Mouse (Mus musculus) ovary, postnatal 10 days (tissue): ENCODE results near the gene Rbbp4.
A peak's percentile ranks its signal among the peaks of the same experiment; 100 is the strongest.
"Not testable (repeated sequence)": the region's sequence is repeated elsewhere in the genome, so short reads cannot be mapped to it uniquely, and the experiment has no call there.

Source experiments
- DNase-seq: peaks from one replicate; pipeline ENCODE4 v3.0.0; 2022; ENCODE audit warnings: low spot score

Rbbp4 gene

GRCm38 (mm10) chr4:129335216-129336074, at the start of gene Rbbp4, which contains the start of gene Zbtb8os:
Rbbp4 (minus strand) TSS chr4:129335370.
Zbtb8os (plus strand) TSS chr4:129335695.
- peak; percentile 90 for DNase-seq

DNA sequence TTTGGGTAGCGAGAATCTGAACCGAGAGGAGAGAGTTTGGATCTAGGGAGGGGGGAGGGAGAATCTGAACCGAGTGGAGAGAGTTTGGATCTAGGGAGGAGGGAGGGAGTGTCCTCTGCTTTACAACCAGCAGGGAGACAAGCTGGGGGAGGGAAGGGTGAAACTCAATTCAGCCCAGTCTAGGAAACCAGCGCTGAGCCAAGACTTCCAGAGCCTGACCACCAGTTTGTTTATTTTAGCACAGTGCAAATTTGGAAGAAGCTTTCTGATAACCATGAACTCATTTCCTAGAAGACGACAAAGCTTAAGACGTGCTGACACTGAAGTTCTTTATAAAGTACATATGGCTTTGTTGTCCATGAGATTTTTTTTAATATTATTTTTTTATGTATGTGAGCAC, 49.3 kb upstream of the Rbbp4 start:
- DNase-seq, result no peak

- no peak for DNase-seq
Observed at GRCm38 (mm10) chr4:129383586-129383985, 48.4 kb upstream of the Rbbp4 start.

DNA sequence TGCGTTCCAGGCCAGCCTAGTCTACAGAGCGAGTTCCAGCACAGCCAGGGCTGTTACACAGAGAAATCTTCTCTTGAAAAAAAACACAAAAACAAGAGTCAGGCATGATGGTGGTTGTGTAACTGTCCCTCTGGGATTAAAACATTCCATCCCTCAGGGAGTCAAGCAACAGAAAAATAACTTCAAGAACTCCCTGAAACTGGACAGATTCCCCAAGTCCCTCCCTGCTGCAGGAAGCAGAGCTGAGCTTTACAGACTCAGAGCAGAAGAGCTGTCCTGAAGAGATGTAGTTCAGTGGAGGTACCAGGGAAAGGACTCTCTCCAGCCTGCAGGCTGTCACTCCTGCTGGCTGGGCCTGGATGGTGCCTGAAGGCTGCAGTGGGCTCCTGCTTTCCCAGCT, 47.3 kb upstream of the Rbbp4 start:
- DNase-seq, result no peak

DNA sequence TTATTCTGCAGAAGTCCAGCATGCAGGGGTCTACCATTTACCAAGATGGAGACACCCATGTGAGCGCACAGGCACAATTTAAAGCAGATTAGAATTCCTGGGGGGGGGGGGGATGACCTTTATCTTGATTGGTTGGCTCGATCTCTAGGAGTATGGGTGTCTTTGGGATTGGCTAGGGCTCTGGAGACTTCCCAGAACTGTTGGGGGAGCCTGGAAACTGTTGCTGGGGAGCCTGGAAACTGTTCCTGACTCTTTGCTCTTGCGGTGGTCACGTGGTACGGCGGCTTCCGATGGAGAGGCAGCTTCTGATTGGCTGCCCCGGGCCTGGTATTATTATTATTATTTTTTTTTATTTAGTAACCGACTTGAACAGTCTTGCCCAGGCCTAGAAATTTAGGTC, 46.9 kb upstream of the Rbbp4 start:
- DNase-seq, result no peak

DNA sequence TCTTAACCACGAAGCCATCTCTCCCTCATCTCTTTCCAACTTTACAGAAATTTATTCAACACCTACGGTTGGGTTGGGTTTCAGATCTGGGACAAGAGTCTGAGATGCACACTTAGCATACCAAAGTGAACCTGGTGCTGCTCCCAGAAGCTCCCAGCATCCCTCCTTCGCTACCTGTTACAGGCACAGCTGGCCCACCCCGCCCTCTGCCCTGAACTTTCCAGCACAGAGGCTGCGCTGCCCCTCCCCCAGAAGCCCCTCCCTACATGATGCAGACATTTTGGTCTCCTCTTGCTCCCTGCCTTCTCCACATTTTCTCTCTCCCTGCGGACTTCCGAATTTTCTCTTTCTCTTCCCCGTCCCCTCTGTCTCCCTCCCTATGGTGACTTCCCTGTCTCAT, 46.0 kb upstream of the Rbbp4 start:
- DNase-seq, result no peak

- no peak for DNase-seq
Observed at GRCm38 (mm10) chr4:129379805-129380204, 44.6 kb upstream of the Rbbp4 start.

DNA sequence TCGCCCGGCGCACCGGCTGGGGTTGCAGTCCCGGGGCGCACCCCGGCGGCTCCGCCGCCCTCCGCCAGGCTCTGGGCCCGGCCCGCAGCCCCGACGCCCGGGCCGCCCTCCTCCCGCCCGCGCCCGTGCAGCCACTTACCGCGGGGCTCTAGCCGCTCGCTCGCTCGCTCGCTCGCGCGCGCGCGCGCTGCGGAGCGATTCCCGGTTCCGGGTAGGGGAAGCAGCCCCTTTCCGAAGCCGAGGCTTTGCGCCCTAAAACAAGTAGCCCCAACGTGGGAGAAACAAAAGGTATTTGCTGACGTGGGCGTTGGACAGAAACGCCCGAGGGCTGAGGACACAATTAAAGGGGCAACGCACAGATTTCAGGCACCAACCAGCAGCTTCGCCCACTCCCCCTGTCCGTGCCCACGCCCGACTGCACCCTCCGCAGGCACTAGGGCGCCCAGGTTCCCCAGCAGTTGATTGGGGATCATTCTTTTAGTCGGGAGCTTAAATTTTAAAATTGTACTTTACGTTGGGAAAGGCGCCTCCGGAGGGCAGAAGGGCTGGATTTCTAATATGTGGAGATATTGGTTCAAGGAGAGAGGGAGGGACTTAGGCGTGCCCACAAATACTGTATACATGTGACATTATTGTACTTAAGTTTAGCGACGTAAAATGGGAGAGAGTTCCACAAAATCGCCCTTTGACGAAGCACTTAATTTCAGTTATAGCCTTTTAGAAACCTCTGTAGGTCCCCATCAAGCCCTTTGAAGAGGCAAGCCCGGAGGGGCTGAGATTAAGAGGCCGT, 42.6 kb upstream of the Rbbp4 start, which contains the start of gene Zbtb8a:
Gene Zbtb8a, minus strand, starts transcription at position 516 of the 790 bp plus-strand sequence.
- peak; percentile 35 for DNase-seq

GRCm38 (mm10) chr4:129376961-129377545, 41.9 kb upstream of the Rbbp4 start:
- peak; percentile 47 for DNase-seq

DNA sequence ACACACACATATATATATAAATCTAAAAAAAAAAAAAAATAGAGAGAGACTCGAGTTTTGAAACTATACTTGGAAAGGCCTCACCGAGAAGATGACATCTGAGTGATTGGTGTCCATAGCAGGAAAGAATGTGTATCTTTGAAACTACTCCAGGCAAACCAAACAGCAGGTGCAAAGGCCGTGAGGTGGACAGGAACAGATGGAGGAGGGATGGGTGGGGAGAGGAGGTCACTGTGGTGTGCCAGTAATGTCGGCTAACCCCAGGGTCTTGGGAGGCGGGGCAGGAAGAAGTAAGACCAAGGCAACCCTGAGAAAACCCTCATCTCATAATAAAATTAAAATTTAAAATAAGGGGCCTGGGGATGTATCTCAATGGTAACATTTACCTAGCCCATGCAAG, 40.7 kb upstream of the Rbbp4 start:
- no peak for DNase-seq

- no peak for DNase-seq
Observed at GRCm38 (mm10) chr4:129375000-129375399, 39.8 kb upstream of the Rbbp4 start.

DNA sequence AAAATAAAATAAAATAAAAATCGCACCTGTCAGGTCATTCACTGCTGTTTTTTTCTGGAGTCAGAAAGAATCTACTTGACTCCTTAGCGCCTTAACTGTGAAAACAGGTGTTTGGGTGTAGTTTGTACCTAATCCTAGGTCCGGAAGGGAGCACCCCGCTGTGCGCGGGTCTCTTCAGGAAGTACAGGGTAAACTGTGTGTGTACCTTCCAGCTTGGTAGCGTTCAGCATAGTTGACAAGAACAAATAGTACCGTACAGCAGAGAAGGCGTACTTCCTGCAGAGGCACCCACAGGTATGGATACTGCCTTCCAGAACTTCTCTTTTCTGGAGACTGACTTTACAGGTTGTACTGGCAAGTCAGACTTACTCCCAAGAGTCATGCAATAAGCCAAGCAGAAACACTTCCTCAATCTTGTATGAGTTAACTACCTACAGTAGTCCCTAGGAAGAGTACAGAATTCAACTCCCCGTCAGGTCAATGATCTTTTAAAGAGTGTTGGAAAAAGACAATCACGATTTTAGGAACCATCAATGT, 39.1 kb upstream of the Rbbp4 start:
- no peak for DNase-seq

GRCm38 (mm10) chr4:129373202-129373976, 38.2 kb upstream of the Rbbp4 start:
- no peak for DNase-seq

- no peak for DNase-seq
Observed at GRCm38 (mm10) chr4:129371391-129371790, 36.2 kb upstream of the Rbbp4 start.

- DNase-seq, result no peak
Observed at GRCm38 (mm10) chr4:129365224-129365623, 30.1 kb upstream of the Rbbp4 start.

GRCm38 (mm10) chr4:129364379-129364778, 29.2 kb upstream of the Rbbp4 start:
- DNase-seq, result no peak

GRCm38 (mm10) chr4:129363463-129363862, 28.3 kb upstream of the Rbbp4 start:
- DNase-seq, result no peak

GRCm38 (mm10) chr4:129362771-129363170, 27.6 kb upstream of the Rbbp4 start:
- no peak for DNase-seq

DNA sequence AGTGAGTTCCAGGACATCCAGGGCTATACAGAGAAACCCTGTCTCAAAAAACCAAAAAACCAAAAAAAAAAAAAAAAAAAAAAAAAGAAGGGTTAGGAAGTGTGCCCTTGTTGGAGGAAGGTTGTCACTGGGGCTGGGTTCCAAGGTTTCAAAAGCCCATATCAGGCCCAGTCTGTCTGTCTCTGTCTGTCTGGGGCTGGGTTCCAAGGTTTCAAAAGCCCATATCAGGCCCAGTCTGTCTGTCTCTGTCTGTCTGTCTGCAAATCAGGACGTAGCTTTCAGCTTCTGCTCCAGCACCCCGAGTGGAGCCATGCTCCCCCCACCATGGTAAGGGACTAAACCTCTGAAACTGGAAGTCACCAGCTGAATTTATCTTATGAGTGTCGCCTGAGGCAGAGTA, 27.1 kb upstream of the Rbbp4 start:
- not testable (repeated sequence) for DNase-seq

GRCm38 (mm10) chr4:129357613-129358163, 22.5 kb upstream of the Rbbp4 start:
- no peak for DNase-seq

DNA sequence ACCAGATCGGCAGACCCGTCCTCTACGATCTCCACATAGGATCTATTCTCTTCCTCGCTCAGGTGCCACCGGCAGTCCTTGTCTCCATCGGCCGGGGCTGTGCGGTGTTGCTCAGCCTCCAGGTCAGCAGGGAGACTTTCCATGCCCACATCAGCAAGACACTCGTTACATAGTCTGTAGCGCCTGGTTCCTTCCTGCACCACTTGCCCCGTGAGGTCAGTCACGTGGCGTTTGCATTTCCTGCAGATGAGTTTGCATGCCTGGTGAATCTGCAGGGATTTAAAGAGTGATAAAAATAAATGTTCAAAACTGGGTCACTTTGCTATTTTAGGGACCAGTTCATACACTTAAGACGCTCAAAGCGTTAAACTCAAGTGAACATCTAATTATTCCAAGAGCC, 19.1 kb upstream of the Rbbp4 start:
- no peak for DNase-seq
